Mouse (Mus musculus): Measurements from ENCODE around the gene Adam26a. TPM values are rescaled to one million over a fixed set of nuclear protein-coding genes. Genes with fewer than 3 reads are reported as not detected.
"Not testable (repeated sequence)": the region's sequence is repeated elsewhere in the genome, so short reads cannot be mapped to it uniquely, and the experiment has no call there.

The Adam26a gene
- total RNA-seq (2014; rRNA removed) (not detected in 2 replicates), polyA plus RNA-seq (2015; fragmentation: Nextera tagmentation; extraction: Ambion mirVana) (not detected in 2 replicates)

- not testable (repeated sequence) for H3K4me3 ChIP-seq (ENCODE audit: low read depth, low read length); H3K9me3 ChIP-seq (ENCODE audit: low read length); DNase-seq (ENCODE audit: low spot score); H3K9ac ChIP-seq (replicated peaks; ENCODE audit: low read length, poor library complexity, severe bottlenecking); H3K4me1 ChIP-seq (ENCODE audit: insufficient read depth, low read length); H3K36me3 ChIP-seq (ENCODE audit: insufficient read depth, low read length); ATAC-seq (ENCODE audit: low FRiP score); H3K4me2 ChIP-seq (ENCODE audit: low read depth, low read length, poor library complexity, severe bottlenecking); H3K27me3 ChIP-seq (ENCODE audit: insufficient read depth, low read length); H3K27ac ChIP-seq (ENCODE audit: low read depth, low read length)
- WGBS: 98% methylated on average over 2 of the region's 2 CpGs
Measured at GRCm38 (mm10) chr8:43576607-43577006, at the start of gene Adam26a. TSS of gene Adam26a (minus strand) at chr8:43576707.

- H3K4me2 ChIP-seq (ENCODE audit: low read depth, low read length, poor library complexity, severe bottlenecking): no peak overlapping the region
- no peak overlapping the region for H3K9ac ChIP-seq (replicated peaks; ENCODE audit: low read length, poor library complexity, severe bottlenecking)
- no peak overlapping the region for H3K27ac ChIP-seq (ENCODE audit: low read depth, low read length)
- no peaks in the 10 kb centered on the region for H3K36me3 ChIP-seq (ENCODE audit: insufficient read depth, low read length)
- ATAC-seq (ENCODE audit: low FRiP score) (no peak), DNase-seq (ENCODE audit: low spot score) (no peak)
- H3K27me3 ChIP-seq (ENCODE audit: insufficient read depth, low read length): no peaks in the 10 kb centered on the region
- H3K9me3 ChIP-seq (ENCODE audit: low read length): no peaks in the 10 kb centered on the region
- TF ChIP-seq CTCF (IDR thresholded peaks at IDR 0.05): no peak
- no peak overlapping the region for H3K4me3 ChIP-seq (ENCODE audit: low read depth, low read length)
- H3K4me1 ChIP-seq (ENCODE audit: insufficient read depth, low read length): no peaks in the 10 kb centered on the region
- WGBS: 81% methylated on average over 1 of the region's 1 CpGs
Measured at GRCm38 (mm10) chr8:43616046-43616445, 39.5 kb upstream of the Adam26a start.

- not testable (repeated sequence) for H3K27me3 ChIP-seq (ENCODE audit: insufficient read depth, low read length); H3K9me3 ChIP-seq (ENCODE audit: low read length); H3K4me1 ChIP-seq (ENCODE audit: insufficient read depth, low read length); H3K27ac ChIP-seq (ENCODE audit: low read depth, low read length); DNase-seq (ENCODE audit: low spot score); ATAC-seq (ENCODE audit: low FRiP score); H3K4me2 ChIP-seq (ENCODE audit: low read depth, low read length, poor library complexity, severe bottlenecking); H3K36me3 ChIP-seq (ENCODE audit: insufficient read depth, low read length); H3K4me3 ChIP-seq (ENCODE audit: low read depth, low read length); H3K9ac ChIP-seq (replicated peaks; ENCODE audit: low read length, poor library complexity, severe bottlenecking)
- 85% methylated on average over 13 of the region's 13 CpGs for WGBS
Measured at GRCm38 (mm10) chr8:43603657-43604056, 27.1 kb upstream of the Adam26a start.

GRCm38 (mm10) chr8:43603166-43603565 is 26.7 kb upstream of the Adam26a start:
- not testable (repeated sequence) for H3K27ac ChIP-seq (ENCODE audit: low read depth, low read length); ATAC-seq (ENCODE audit: low FRiP score); H3K4me1 ChIP-seq (ENCODE audit: insufficient read depth, low read length); H3K9ac ChIP-seq (replicated peaks; ENCODE audit: low read length, poor library complexity, severe bottlenecking); H3K9me3 ChIP-seq (ENCODE audit: low read length); H3K36me3 ChIP-seq (ENCODE audit: insufficient read depth, low read length); H3K4me2 ChIP-seq (ENCODE audit: low read depth, low read length, poor library complexity, severe bottlenecking); H3K27me3 ChIP-seq (ENCODE audit: insufficient read depth, low read length); DNase-seq (ENCODE audit: low spot score); H3K4me3 ChIP-seq (ENCODE audit: low read depth, low read length)
- 96% methylated on average over 15 of the region's 15 CpGs for WGBS

- DNase-seq (ENCODE audit: low spot score); H3K36me3 ChIP-seq (ENCODE audit: insufficient read depth, low read length); H3K9me3 ChIP-seq (ENCODE audit: low read length); H3K4me2 ChIP-seq (ENCODE audit: low read depth, low read length, poor library complexity, severe bottlenecking); H3K4me3 ChIP-seq (ENCODE audit: low read depth, low read length); H3K27ac ChIP-seq (ENCODE audit: low read depth, low read length); H3K9ac ChIP-seq (replicated peaks; ENCODE audit: low read length, poor library complexity, severe bottlenecking); H3K27me3 ChIP-seq (ENCODE audit: insufficient read depth, low read length); ATAC-seq (ENCODE audit: low FRiP score); H3K4me1 ChIP-seq (ENCODE audit: insufficient read depth, low read length): not testable (repeated sequence)
Measured at GRCm38 (mm10) chr8:43528006-43528405, 48.5 kb downstream of the Adam26a start, which contains the start of gene Adam26b. TSS of gene Adam26b (minus strand) at chr8:43528106.

Other genes with a start within 250 kb of the Adam26a start
- gene Adam26b, start 48.6 kb downstream of the Adam26a start, total RNA-seq (2014; rRNA removed): not detected in 2 replicates
- not detected in 2 replicates for gene Adam26b, start 48.6 kb downstream of the Adam26a start, polyA plus RNA-seq (2015; fragmentation: Nextera tagmentation; extraction: Ambion mirVana)
- gene Gm5346, start 50.6 kb upstream of the Adam26a start, total RNA-seq (2014; rRNA removed): 0.22 TPM in 1 of 2 replicates, not detected in the other
- 0.06 TPM in 1 of 2 replicates, not detected in the other for gene Gm5346, start 50.6 kb upstream of the Adam26a start, polyA plus RNA-seq (2015; fragmentation: Nextera tagmentation; extraction: Ambion mirVana)
- gene Adam34, start 133.3 kb upstream of the Adam26a start, total RNA-seq (2014; rRNA removed): not detected in 2 replicates
- gene Adam34, start 133.3 kb upstream of the Adam26a start, polyA plus RNA-seq (2015; fragmentation: Nextera tagmentation; extraction: Ambion mirVana): 0.06 TPM in 1 of 2 replicates, not detected in the other

Measured in midbrain, postnatal 0 days (tissue).